Mouse (Mus musculus) limb, embryonic 14.5 days (tissue): ENCODE results near the gene Abcf1. TPM values are rescaled to one million over a fixed set of nuclear protein-coding genes. Genes with fewer than 3 reads are reported as not detected.
A peak's percentile ranks its signal among the peaks of the same experiment; 100 is the strongest.

Source experiments
- ATAC-seq: fragments of 200-750 bp; cut with Nextera tagmentation; 2 replicates; pipeline ENCODE4 v1.8.0; 2017; ENCODE audit warnings: low read depth, moderate number of reproducible peaks, moderate TSS enrichment; ENCODE audit not compliant: low FRiP score
- DNase-seq: peaks from one replicate; pipeline ENCODE4 v3.0.0-alpha.2; 2015; ENCODE audit warnings: low spot score
- H3K27ac ChIP-seq: fragments of 300-500 bp; sonication (generic); replicated peaks from 2 replicates; pipeline ENCODE4 v1.5.1; 2014; ENCODE audit warnings: low read depth, mild to moderate bottlenecking, low read length, moderate library complexity, mixed read lengths
- H3K27me3 ChIP-seq: fragments of 300-500 bp; sonication (generic); 2 replicates; pipeline ENCODE4 v1.6.1; 2014; ENCODE audit warnings: low read length, mixed read lengths; ENCODE audit not compliant: control insufficient read depth, insufficient read depth
- H3K36me3 ChIP-seq: fragments of 300-500 bp; sonication (generic); 2 replicates; pipeline ENCODE4 v1.6.1; 2014; ENCODE audit warnings: mild to moderate bottlenecking, low read length, moderate library complexity, mixed read lengths; ENCODE audit not compliant: control insufficient read depth, insufficient read depth
- H3K4me1 ChIP-seq: fragments of 300-500 bp; sonication (generic); 2 replicates; pipeline ENCODE4 v1.6.1; 2014; ENCODE audit warnings: antibody characterized with exemption, low read length, mixed read lengths; ENCODE audit not compliant: control insufficient read depth, insufficient read depth
- H3K4me2 ChIP-seq: fragments of 300-500 bp; sonication (generic); replicated peaks from 2 replicates; pipeline ENCODE4 v1.6.1; 2014; ENCODE audit warnings: low read depth, mild to moderate bottlenecking, low read length, moderate library complexity; ENCODE audit not compliant: severe bottlenecking
- H3K4me3 ChIP-seq: fragments of 300-500 bp; sonication (generic); replicated peaks from 2 replicates; pipeline ENCODE4 v1.5.1; 2014; ENCODE audit warnings: low read length
- H3K9ac ChIP-seq: fragments of 300-500 bp; sonication (generic); 2 replicates; pipeline ENCODE4 v1.6.1; 2014; ENCODE audit warnings: mild to moderate bottlenecking, low read depth, low read length, moderate library complexity; ENCODE audit not compliant: severe bottlenecking
- H3K9me3 ChIP-seq: fragments of 300-500 bp; sonication (generic); 2 replicates; pipeline ENCODE4 v1.6.1; 2016; ENCODE audit warnings: low read length; ENCODE audit not compliant: control insufficient read depth
- POLR2A ChIP-seq: fragments of 200-500 bp; IDR thresholded peaks from 2 replicates; pipeline ENCODE4 v1.8.0; 2012; ENCODE audit warnings: inconsistent platforms, mild to moderate bottlenecking, moderate library complexity, borderline replicate concordance; ENCODE audit not compliant: insufficient read depth, insufficient read length; ENCODE audit errors: extremely low read depth
- WGBS: fragments of 180-500 bp; shearing (Covaris S2); extraction: QIAGEN DNeasy Blood & Tissue Kit; methylation state at CpG from one replicate; pipeline ENCODE4 v1.1.7; 2014; 5-methylcytosine and 5-hydroxymethylcytosine counted together
- polyA plus RNA-seq, 2 experiments: library from polyadenylated mRNA; depleted of rRNA in 1 of 2; stranded (reverse) in 1 of 2; unstranded in 1 of 2; fragments of >200 nt; fragmentation: Nextera tagmentation in 1 of 2; extraction: Ambion mirVana in 1 of 2; gene quantifications; 2 replicates each; pipeline versions ENCODE4 v1.2.1 to v1.2.3; 2012 to 2014

Abcf1 gene
- polyA plus RNA-seq, 2 experiments: 77.2 to 83.1 TPM

DNA sequence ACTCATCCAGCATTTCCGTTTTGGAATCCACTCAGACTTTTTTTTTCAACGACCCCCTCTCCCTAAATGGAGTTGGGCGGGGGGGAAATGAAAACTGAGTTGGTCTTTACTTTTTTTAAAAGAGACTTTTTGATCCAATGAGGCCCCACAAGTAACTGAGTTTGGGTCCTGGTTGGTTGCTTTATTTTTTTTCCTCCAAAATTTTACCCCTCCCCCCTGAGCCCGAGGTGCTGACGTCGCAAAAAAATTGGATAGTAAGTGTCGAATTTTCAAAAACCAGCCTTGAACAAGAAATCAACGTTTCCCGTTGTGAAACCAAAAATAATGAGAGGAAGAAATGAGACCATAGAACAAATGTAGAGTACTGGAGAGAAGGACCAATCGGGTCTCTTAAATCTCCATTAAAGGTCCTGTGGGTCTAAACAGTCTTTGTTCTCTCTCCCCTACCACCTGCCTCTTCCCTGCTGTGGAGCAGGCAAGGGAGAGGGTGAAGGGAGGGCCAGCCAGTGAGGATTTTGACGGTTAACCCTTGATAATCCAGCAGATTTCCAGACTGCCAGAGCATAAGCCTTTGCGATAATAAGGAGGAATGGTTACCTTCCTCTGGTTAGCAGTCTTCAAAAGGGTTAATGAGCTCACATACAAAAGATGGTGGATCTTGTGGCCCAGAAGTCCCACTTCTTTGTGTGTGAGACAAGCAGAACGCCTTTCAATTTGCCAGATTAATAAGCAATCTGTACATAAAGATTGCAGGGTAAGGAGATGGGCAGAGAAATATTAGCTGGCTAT lies 51.9 kb downstream of the Abcf1 start:
- peak; percentile 84 for DNase-seq
- 1% methylated on average over 13 of the region's 13 CpGs for whole genome bisulfite sequencing

DNA sequence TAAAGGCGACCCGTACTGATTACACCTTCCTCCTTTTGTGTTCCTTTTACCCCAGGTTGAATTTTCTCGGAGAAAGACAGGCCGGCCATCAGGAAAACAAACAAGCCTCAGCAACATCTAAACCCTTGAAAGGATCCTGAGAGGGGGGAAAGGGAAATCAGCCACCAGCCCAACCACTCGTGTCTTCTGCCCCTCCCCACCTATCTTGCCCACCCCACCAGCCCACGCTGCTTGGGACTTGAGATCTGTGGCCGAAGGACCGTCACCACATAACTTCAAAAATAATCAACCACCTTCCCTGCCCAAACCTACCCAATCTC lies 52.5 kb downstream of the Abcf1 start:
- no peak for TF ChIP-seq POLR2A
- no peak for DNase-seq
- no peaks in the 10 kb centered on the region for H3K9me3 ChIP-seq
- H3K27me3 ChIP-seq: no peaks in the 10 kb centered on the region
- H3K9ac ChIP-seq: peak overlapping the region; percentile 98
- H3K27ac ChIP-seq: peak overlapping the region; percentile 97
- WGBS: under 1% methylated on average over 8 of the region's 8 CpGs
- H3K4me1 ChIP-seq: peaks cover 17% of the 10 kb centered on the region
- no peak for ATAC-seq
- peaks cover 37% of the 10 kb centered on the region for H3K36me3 ChIP-seq
- peak overlapping the region; percentile 74 for H3K4me3 ChIP-seq
- H3K4me2 ChIP-seq: peak overlapping the region; percentile 77

More for the DNA sequence above, 51.9 kb downstream of the Abcf1 start:
- H3K4me1 ChIP-seq: peaks cover 17% of the 10 kb centered on the region
- H3K9ac ChIP-seq: peak overlapping the region; percentile 98
- H3K4me3 ChIP-seq: peak overlapping the region; percentile 74
- no peaks in the 10 kb centered on the region for H3K27me3 ChIP-seq
- TF ChIP-seq POLR2A: peak; percentile 34; the same call in 1 of the 2 replicates
- ATAC-seq: no peak; the same call in 1 of the 2 replicates
- peak overlapping the region; percentile 97 for H3K27ac ChIP-seq
- peak overlapping the region; percentile 77 for H3K4me2 ChIP-seq
- H3K9me3 ChIP-seq: no peaks in the 10 kb centered on the region
- H3K36me3 ChIP-seq: peaks cover 37% of the 10 kb centered on the region

DNA sequence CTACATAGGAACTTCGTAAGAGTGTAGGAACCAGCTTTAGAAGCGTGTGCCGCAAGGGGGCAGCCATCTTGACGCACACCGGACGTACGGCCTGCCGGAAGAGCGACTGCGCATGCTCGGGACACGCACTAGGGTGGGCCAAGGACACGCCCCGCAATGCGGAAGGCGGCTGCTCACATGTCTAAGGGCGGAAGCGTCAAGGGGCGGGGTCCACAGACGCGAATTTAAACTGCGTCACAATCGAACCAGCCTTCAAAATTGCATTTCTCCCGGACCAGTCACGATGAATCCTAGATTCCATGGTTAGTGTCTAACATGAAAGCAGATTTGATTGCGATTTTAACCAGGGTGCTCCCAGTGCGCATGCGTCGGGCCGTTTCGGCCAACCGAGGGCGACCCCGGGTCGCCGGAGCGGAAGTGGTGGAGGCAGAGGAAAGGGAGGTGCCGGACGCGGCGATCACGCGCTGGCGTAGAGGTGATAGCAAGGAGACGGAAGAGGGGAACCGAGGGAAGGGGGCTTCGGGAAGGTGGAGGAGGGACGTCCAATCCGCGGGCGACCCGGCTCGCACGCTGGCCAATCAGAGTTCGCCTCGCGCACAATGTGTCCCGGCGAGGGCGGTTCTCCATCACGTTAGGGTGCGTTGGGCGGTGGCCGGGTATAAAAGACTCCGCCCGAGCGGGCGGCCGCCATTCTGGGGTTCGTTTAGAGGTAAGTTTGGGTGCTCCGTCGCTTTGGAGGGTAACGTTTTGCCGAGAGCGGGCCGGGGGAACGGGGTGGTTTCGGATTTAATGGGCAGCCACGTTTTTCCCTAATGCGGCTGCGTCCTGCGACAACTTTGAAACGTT lies 53.0 kb downstream of the Abcf1 start, which contains the start of the genes Mrps18b and Ppp1r10:
Gene Mrps18b, minus strand, starts transcription at position 93 of the 846 bp plus-strand sequence.
Gene Ppp1r10, plus strand, starts transcription at position 138 of the 846 bp plus-strand sequence.
- H3K4me3 ChIP-seq: peak within 1 kb of the TSS; percentile 74
- H3K36me3 ChIP-seq: peaks cover 37% of the 10 kb centered on the region
- no peaks in the 10 kb centered on the region for H3K9me3 ChIP-seq
- peak within 1 kb of the TSS; percentile 98 for H3K9ac ChIP-seq
- H3K27me3 ChIP-seq: no peaks in the 10 kb centered on the region
- H3K27ac ChIP-seq: peak within 1 kb of the TSS; percentile 97
- peak; percentile 99; the same call in 1 of the 2 replicates for TF ChIP-seq POLR2A
- DNase-seq (peak; percentile 98), ATAC-seq (peak; percentile 92)
- under 1% methylated on average over 81 of the region's 83 CpGs for WGBS
- peaks cover 17% of the 10 kb centered on the region for H3K4me1 ChIP-seq
- peak within 1 kb of the TSS; percentile 77 for H3K4me2 ChIP-seq

DNA sequence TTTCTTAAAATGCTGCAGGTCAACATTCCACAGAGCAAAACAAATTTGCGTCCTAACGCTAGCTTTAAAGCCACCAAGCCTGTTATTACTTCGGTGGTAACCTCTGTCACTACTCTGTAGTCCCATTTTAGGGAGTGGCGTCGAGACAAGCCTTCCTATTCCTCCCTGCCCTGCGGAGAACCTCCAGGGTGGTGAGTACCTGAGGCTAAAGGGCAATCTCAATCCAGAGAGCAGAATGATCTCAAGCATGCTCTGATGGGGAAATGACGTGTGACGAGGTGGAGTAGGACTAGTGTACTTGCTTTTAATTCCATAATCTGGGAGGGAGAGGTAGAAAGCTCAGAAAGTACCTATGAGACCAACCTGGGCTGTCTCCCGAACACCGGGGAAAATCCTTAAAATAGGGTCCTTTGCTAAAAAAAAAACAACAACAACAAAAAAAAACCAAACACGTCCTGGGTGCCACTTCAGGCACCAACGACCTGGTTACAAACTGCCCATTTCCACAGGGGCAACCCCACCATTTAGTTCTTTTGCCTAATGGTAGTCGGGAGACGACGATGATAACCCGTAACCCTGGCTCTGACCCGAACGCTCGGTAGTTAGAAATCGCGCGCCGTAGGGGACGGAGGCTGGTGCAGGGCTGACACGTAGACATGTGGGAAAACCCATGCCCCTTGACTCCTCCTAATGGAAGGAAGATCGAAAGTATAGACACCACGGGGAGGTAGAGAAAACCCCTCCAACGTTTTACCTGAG lies 53.8 kb downstream of the Abcf1 start:
- Histone ChIP-seq H3K9ac (peak overlapping the region; percentile 98), H3K27me3 (no peaks in the 10 kb centered on the region), H3K4me2 (peak overlapping the region; percentile 77), H3K27ac (peak overlapping the region; percentile 76; the same call in 1 of the 2 replicates), H3K9me3 (no peaks in the 10 kb centered on the region), H3K36me3 (peaks cover 37% of the 10 kb centered on the region), H3K4me3 (peak overlapping the region; percentile 74), H3K4me1 (peaks cover 17% of the 10 kb centered on the region)
- ATAC-seq: no peak
- no peak for TF ChIP-seq POLR2A
- 5% methylated on average over 28 of the region's 28 CpGs for WGBS
- DNase-seq: no peak
